Mouse (Mus musculus) right cerebral cortex, postnatal 4 days (tissue): ENCODE data around the gene Gm10376.
"Not testable (repeated sequence)": the region's sequence is repeated elsewhere in the genome, so short reads cannot be mapped to it uniquely, and the experiment has no call there.

Experiments used
- DNase-seq: peaks from one replicate; pipeline ENCODE4 v3.0.0-alpha.2; 2022

Gm10376 gene

DNA sequence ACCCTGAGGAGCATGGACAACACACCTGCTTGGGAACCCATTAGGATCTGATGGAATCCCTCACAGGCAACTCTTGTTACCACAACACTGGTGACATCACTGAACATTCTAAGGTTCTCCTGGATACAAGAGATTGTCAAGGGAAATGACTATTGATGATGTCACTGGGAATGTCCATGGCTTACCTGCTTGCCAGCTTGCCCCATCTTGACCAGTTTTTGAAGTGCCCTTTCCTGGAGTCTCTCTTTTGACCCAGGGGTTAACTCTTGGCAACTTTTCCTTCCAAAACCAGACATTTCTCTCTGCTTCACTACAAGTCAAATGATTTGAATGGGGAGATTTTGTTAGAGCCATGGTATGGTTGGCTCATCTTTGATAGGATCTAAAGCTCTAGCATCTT, at the start of gene Gm10376:
Gene Gm10376, minus strand, starts transcription at position 101 of the 400 bp plus-strand sequence.
- DNase-seq, result not testable (repeated sequence)

DNA sequence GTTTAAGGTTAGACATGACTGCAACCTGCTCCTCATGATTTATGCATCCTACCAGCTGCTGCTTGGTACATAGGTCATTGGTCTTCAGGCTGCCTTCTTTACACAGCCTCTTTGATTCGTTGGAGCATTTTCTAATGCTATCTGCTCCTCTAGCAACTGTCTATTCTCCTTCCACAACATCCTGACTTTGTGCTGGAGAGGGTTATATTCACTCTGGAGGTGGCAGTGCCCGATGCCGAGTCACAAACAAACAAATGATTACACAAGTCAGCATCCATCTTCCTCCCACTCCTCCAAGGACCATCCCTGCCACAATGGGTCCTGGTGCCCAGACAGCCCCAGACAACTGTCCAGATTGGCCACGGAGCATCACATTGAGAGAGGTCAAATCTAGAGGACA, 44.8 kb upstream of the Gm10376 start:
- DNase-seq, result not testable (repeated sequence)

DNA sequence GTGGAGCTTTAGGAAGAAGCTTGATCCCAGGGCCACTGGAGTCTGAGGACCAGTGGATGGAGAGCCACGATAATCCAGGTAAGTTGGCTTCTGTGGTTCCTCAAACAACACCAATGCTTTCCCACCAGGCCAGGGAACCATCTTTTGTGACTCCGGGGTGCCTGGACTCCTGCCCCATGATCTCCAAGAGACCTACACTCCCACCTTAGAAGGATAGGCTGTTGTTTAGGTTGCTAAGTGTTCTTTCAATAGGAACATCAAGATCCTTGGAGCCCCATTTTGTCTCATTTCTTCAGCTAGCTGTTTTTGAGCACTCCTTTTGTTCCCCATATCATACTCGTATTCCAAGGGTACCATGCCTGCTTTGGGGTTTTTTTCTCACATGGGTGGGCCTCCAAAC, 42.6 kb upstream of the Gm10376 start:
- DNase-seq, result not testable (repeated sequence)

DNA sequence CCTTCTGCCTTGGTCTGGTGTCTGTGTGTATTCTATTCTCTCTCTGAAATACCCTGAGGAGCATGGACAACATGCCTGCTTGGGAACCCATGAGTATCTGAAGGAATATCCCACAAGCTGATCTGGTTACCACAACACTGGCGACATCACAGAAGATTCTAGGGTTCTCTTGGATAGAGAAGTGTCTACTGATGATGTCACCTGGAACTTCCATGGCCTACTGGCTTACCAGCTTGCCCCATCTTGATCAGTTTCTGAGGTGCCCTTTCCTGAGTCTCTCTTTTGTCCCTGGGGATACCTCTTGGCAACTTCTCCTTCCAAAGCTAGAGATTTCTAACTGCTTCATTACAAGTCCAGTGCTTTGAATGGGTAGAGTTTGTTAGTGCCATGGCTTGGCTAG, 21.9 kb downstream of the Gm10376 start, which contains the start of gene Gm8082:
Gene Gm8082, minus strand, starts transcription at position 101 of the 400 bp plus-strand sequence.
- DNase-seq, result not testable (repeated sequence)
